10 mouse cellular contexts compared by ENCODE assay signal in the genomic region with DNA sequence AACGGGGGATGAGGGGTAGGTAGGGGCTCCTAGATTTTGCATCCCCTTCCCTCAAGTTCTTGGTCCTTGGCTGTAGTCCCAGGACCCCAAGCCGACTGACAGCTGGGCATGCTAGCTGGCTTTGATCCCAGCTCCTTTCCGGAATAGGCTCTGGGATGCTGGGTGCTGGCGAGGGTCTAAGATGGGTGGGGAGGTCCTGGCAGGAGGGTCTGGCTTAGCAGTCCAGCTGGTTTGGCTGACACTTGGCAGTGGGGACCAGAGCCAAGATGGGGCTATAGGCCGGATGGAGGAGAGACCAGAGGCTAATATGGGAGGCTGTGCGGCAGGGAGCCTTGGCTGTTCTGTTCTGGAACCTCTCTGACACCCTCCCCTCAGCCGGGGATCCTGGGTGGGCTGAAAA. TPM values are rescaled to one million over a fixed set of nuclear protein-coding genes. Genes with fewer than 3 reads are reported as not detected.
DNase-seq lines count a peak whose midpoint lies in the region; ATAC-seq lines count a peak whose summit lies in the region.
"Had no signal": no experiment of that assay in that cellular context is flagged by ENCODE, and none has a peak within 500 bp of the region (broad histone marks: within the 10 kb centered on the region; RNA-seq: fewer than 3 reads in every experiment).

No protein-coding gene starts in this region.

- H3K9me3 ChIP-seq in neural tube, embryonic 12.5 days, result no peaks in the 10 kb centered on the region
- no peaks in the 10 kb centered on the region for H3K9me3 ChIP-seq in limb, embryonic 12.5 days
- H3K9me3 ChIP-seq in stomach, embryonic 16.5 days (replicated peaks; ENCODE audit: control insufficient read depth, low read length), result no peaks in the 10 kb centered on the region

- H3K4me3 ChIP-seq in neural tube, embryonic 12.5 days, result no peak overlapping the region
- no peak overlapping the region for H3K4me3 ChIP-seq in limb, embryonic 12.5 days (replicated peaks)
- H3K4me3 ChIP-seq in stomach, embryonic 16.5 days (replicated peaks; ENCODE audit: low read length), result no peak overlapping the region

- no peaks in the 10 kb centered on the region for H3K36me3 ChIP-seq in neural tube, embryonic 12.5 days
- no peaks in the 10 kb centered on the region for H3K36me3 ChIP-seq in limb, embryonic 12.5 days
- H3K36me3 ChIP-seq in stomach, embryonic 16.5 days (ENCODE audit: control insufficient read depth, insufficient read depth, low read length), result no peaks in the 10 kb centered on the region

- peak overlapping the region; percentile 21; the same call in 1 of the 2 replicates for H3K4me2 ChIP-seq in neural tube, embryonic 12.5 days (replicated peaks)
- H3K4me2 ChIP-seq in limb, embryonic 12.5 days, result peak overlapping the region; percentile 96
- H3K4me2 ChIP-seq in stomach, embryonic 16.5 days (ENCODE audit: low read depth, low read length), result peak overlapping the region; percentile 97; the same call in 1 of the 2 replicates

- H3K27me3 ChIP-seq in neural tube, embryonic 12.5 days (replicated peaks), result no peaks in the 10 kb centered on the region
- no peaks in the 10 kb centered on the region for H3K27me3 ChIP-seq in limb, embryonic 12.5 days
- no peaks in the 10 kb centered on the region for H3K27me3 ChIP-seq in stomach, embryonic 16.5 days (ENCODE audit: control insufficient read depth, insufficient read depth, low read length)

- WGBS in neural tube, embryonic 12.5 days, result 66% methylated on average over 7 of the region's 7 CpGs
- 61% methylated on average over 7 of the region's 7 CpGs for WGBS in limb, embryonic 12.5 days
- WGBS in stomach, embryonic 16.5 days, result 40% methylated on average over 7 of the region's 7 CpGs

- no peak for DNase-seq in cerebellum, adult 11 months
- no peak for DNase-seq in neural tube, embryonic 10.5 days (ENCODE audit: extremely low spot score, low spot score)
- no peak for DNase-seq in urinary bladder, postnatal 4 days (ENCODE audit: low spot score in 2 of 2)
- DNase-seq in layer of hippocampus, adult 8-10 months (ENCODE audit: low spot score in 2 of 2), result no peak
- DNase-seq: kidney, adult 11 months had no signal

- ATAC-seq in cerebellum, adult (ENCODE audit: insufficient number of reproducible peaks, low FRiP score, low TSS enrichment), result 0 out of 2 replicates have a peak, but pooled peaks have one; percentile 1
- ATAC-seq in neural tube, embryonic 12.5 days (ENCODE audit: low FRiP score, low read depth), result no peak
- ATAC-seq in limb, embryonic 12.5 days (ENCODE audit: insufficient number of reproducible peaks, insufficient read depth, low FRiP score, low TSS enrichment, low read depth), result no peak
- no peak for ATAC-seq in stomach, embryonic 16.5 days (ENCODE audit: insufficient read depth, low FRiP score)

- no peak overlapping the region for H3K9ac ChIP-seq in neural tube, embryonic 12.5 days
- no peak overlapping the region for H3K9ac ChIP-seq in limb, embryonic 12.5 days (replicated peaks)
- H3K9ac ChIP-seq in stomach, embryonic 16.5 days (ENCODE audit: low read length), result peak overlapping the region; percentile 52

- peaks cover 47% of the 10 kb centered on the region for H3K4me1 ChIP-seq in neural tube, embryonic 12.5 days
- peaks cover 39% of the 10 kb centered on the region for H3K4me1 ChIP-seq in limb, embryonic 12.5 days (replicated peaks)
- H3K4me1 ChIP-seq in stomach, embryonic 16.5 days (ENCODE audit: control insufficient read depth, insufficient read depth, low read length), result peaks cover 35% of the 10 kb centered on the region

- H3K27ac ChIP-seq in neural tube, embryonic 12.5 days, result no peak overlapping the region
- H3K27ac ChIP-seq in limb, embryonic 12.5 days, result no peak overlapping the region
- peak overlapping the region; percentile 48 for H3K27ac ChIP-seq in stomach, embryonic 16.5 days (ENCODE audit: low read length)

RNA-seq across cellular contexts. Expression of a gene that starts 5.1 kb away (rescaled TPM):
- polyA plus RNA-seq in neural tube, embryonic 12.5 days (2016; fragmentation: Nextera tagmentation; extraction: Ambion mirVana), result 7.3 and 7.5 TPM in 2 replicates
- 10.0 and 11.3 TPM in 2 replicates for polyA plus RNA-seq in limb, embryonic 12.5 days (2016; fragmentation: Nextera tagmentation; extraction: Ambion mirVana)
- 6.2 and 7.0 TPM in 2 replicates for polyA plus RNA-seq in stomach, embryonic 16.5 days (2015; fragmentation: Nextera tagmentation; extraction: Ambion mirVana)
- total RNA-seq in layer of hippocampus, adult 8-10 months (2022), result 1 to 10 TPM; 3.0 to 7.6 (median 5.2) TPM

RNA-seq across cellular contexts. Expression of a gene that starts 46.0 kb away (rescaled TPM):
- not detected in 2 replicates for polyA plus RNA-seq in neural tube, embryonic 12.5 days (2016; fragmentation: Nextera tagmentation; extraction: Ambion mirVana)
- not detected in 2 replicates for polyA plus RNA-seq in limb, embryonic 12.5 days (2016; fragmentation: Nextera tagmentation; extraction: Ambion mirVana)
- not detected in 2 replicates for polyA plus RNA-seq in stomach, embryonic 16.5 days (2015; fragmentation: Nextera tagmentation; extraction: Ambion mirVana)
- total RNA-seq in layer of hippocampus, adult 8-10 months (2022), result not detected
- polyA plus RNA-seq: testis, adult 2 months had no signal

RNA-seq across cellular contexts. Expression of a gene that starts 52.3 kb away (rescaled TPM):
- polyA plus RNA-seq in neural tube, embryonic 12.5 days (2016; fragmentation: Nextera tagmentation; extraction: Ambion mirVana), result not detected in 2 replicates
- polyA plus RNA-seq in limb, embryonic 12.5 days (2016; fragmentation: Nextera tagmentation; extraction: Ambion mirVana), result not detected in 2 replicates
- polyA plus RNA-seq in stomach, embryonic 16.5 days (2015; fragmentation: Nextera tagmentation; extraction: Ambion mirVana), result not detected in 2 replicates
- not detected for total RNA-seq in layer of hippocampus, adult 8-10 months (2022)
- polyA plus RNA-seq: testis, adult 2 months had no signal

Comparison
In these comparisons a context has a peak if more than half of its experiments do, and no peak if none do; other contexts are left out.
1. H3K4me2 ChIP-seq: peak in every context shown above with its lines; median percentile 97 in stomach, embryonic 16.5 days; 96 in limb, embryonic 12.5 days; 21 in neural tube, embryonic 12.5 days.